Mouse (Mus musculus) thymus, adult 2 months (tissue): ENCODE results near the gene Iqsec2. TPM values are rescaled to one million over a fixed set of nuclear protein-coding genes. Genes with fewer than 3 reads are reported as not detected.
A peak's percentile ranks its signal among the peaks of the same experiment; 100 is the strongest.

Experiments
- DNase-seq: peaks from one replicate; pipeline ENCODE4 v3.0.0; 2021
- H3K27ac ChIP-seq: fragments of 200-500 bp; 2 replicates; pipeline ENCODE4 v1.5.1; 2012; ENCODE audit warnings: low read length, control low read depth; ENCODE audit not compliant: control insufficient read depth, insufficient read depth
- H3K27me3 ChIP-seq: fragments of 200-500 bp; 2 replicates; pipeline ENCODE4 v1.6.1; 2012; ENCODE audit warnings: mild to moderate bottlenecking, low read length, moderate library complexity, mixed read lengths; ENCODE audit not compliant: control insufficient read depth, insufficient read depth
- H3K36me3 ChIP-seq: fragments of 200-500 bp; 2 replicates; pipeline ENCODE4 v1.6.1; 2012; ENCODE audit warnings: mild to moderate bottlenecking, low read length, moderate library complexity; ENCODE audit not compliant: control insufficient read depth, insufficient read depth
- H3K4me1 ChIP-seq: fragments of 200-500 bp; replicated peaks from 2 replicates; pipeline ENCODE4 v1.6.1; 2012; ENCODE audit warnings: low read length; ENCODE audit not compliant: control insufficient read depth, insufficient read depth
- H3K4me3 ChIP-seq: fragments of 200-500 bp; 2 replicates; pipeline ENCODE4 v1.5.1; 2012; ENCODE audit warnings: mild to moderate bottlenecking, low read length, control low read depth, moderate library complexity; ENCODE audit not compliant: control insufficient read depth, insufficient read depth
- CTCF ChIP-seq: fragments of 200-500 bp; IDR thresholded peaks from 2 replicates; pipeline ENCODE4 v1.5.1; 2012; ENCODE audit warnings: mild to moderate bottlenecking, control low read depth, low read length, moderate library complexity, borderline replicate concordance; ENCODE audit not compliant: control insufficient read depth, poor library complexity, insufficient read depth; ENCODE audit errors: extremely low read depth
- POLR2A ChIP-seq: fragments of 200-500 bp; IDR thresholded peaks from 2 replicates; pipeline ENCODE4 v1.6.1; 2012; ENCODE audit warnings: mild to moderate bottlenecking, low read length, control low read depth, moderate library complexity; ENCODE audit not compliant: control insufficient read depth, poor library complexity, insufficient read depth; ENCODE audit errors: extremely low read depth
- WGBS: fragments of 180-500 bp; shearing (Covaris S2); methylation state at CpG from one replicate; pipeline ENCODE4 v1.1.7; 2018; 5-methylcytosine and 5-hydroxymethylcytosine counted together
- polyA plus RNA-seq: library from polyadenylated mRNA; depleted of rRNA; stranded (reverse); fragments of >200 nt; gene quantifications from 2 replicates; pipeline ENCODE4 v1.2.3, GENCODE M21; 2012

Gene Iqsec2
- polyA plus RNA-seq, 1 experiment: 9.7 TPM

- DNase-seq: no peak
- TF ChIP-seq POLR2A (no peak), CTCF (no peak)
- WGBS: 2% methylated on average over 37 of the region's 42 CpGs
Observed at GRCm38 (mm10) chrX:152144742-152145214, 710 bp downstream of the Iqsec2 start.

GRCm38 (mm10) chrX:152146150-152146549 lies 2.1 kb downstream of the Iqsec2 start:
- DNase-seq: no peak
- H3K4me1 ChIP-seq: peaks cover 8% of the 10 kb centered on the region; the same call in 1 of the 2 replicates
- H3K36me3 ChIP-seq: no peaks in the 10 kb centered on the region
- TF ChIP-seq CTCF (no peak), POLR2A (no peak)
- no peak overlapping the region for H3K4me3 ChIP-seq
- no peak overlapping the region for H3K27ac ChIP-seq
- WGBS: 42% methylated on average over 1 of the region's 1 CpGs
- no peaks in the 10 kb centered on the region; the same call in 1 of the 2 replicates for H3K27me3 ChIP-seq

More at GRCm38 (mm10) chrX:152144742-152145214, 710 bp downstream of the Iqsec2 start:
- Histone ChIP-seq H3K4me1 (peaks cover 8% of the 10 kb centered on the region; the same call in 1 of the 2 replicates), H3K27me3 (no peaks in the 10 kb centered on the region; the same call in 1 of the 2 replicates), H3K4me3 (peak overlapping the region; percentile 47), H3K27ac (no peak overlapping the region), H3K36me3 (no peaks in the 10 kb centered on the region)

- H3K4me3 ChIP-seq: no peak overlapping the region
- 81% methylated on average over 2 of the region's 2 CpGs for WGBS
- H3K27ac ChIP-seq: no peak overlapping the region
- DNase-seq: no peak
- H3K27me3 ChIP-seq: no peaks in the 10 kb centered on the region; the same call in 1 of the 2 replicates
- H3K4me1 ChIP-seq: peaks cover 8% of the 10 kb centered on the region; the same call in 1 of the 2 replicates
- no peaks in the 10 kb centered on the region for H3K36me3 ChIP-seq
- TF ChIP-seq CTCF (no peak), POLR2A (no peak)
Observed at GRCm38 (mm10) chrX:152146691-152147090, 2.6 kb downstream of the Iqsec2 start.

- WGBS: 42% methylated on average over 5 of the region's 5 CpGs
- Histone ChIP-seq H3K4me3 (no peak overlapping the region), H3K27me3 (no peaks in the 10 kb centered on the region; the same call in 1 of the 2 replicates), H3K4me1 (peaks cover 8% of the 10 kb centered on the region; the same call in 1 of the 2 replicates), H3K36me3 (no peaks in the 10 kb centered on the region), H3K27ac (no peak overlapping the region)
- TF ChIP-seq POLR2A (no peak), CTCF (peak; percentile 68; the same call in 1 of the 2 replicates)
- peak; percentile 53 for DNase-seq
Observed at GRCm38 (mm10) chrX:152147451-152148116, 3.5 kb downstream of the Iqsec2 start.

GRCm38 (mm10) chrX:152148706-152149105 lies 4.6 kb downstream of the Iqsec2 start:
- Histone ChIP-seq H3K27ac (no peak overlapping the region), H3K36me3 (no peaks in the 10 kb centered on the region), H3K27me3 (no peaks in the 10 kb centered on the region; the same call in 1 of the 2 replicates), H3K4me1 (peaks cover 8% of the 10 kb centered on the region; the same call in 1 of the 2 replicates), H3K4me3 (no peak overlapping the region)
- WGBS: 82% methylated on average over 5 of the region's 5 CpGs
- no peak for DNase-seq
- TF ChIP-seq CTCF (no peak), POLR2A (no peak)

- 12% methylated on average over 6 of the region's 6 CpGs for WGBS
Observed at GRCm38 (mm10) chrX:152151709-152152108, 7.6 kb downstream of the Iqsec2 start.

More at GRCm38 (mm10) chrX:152151709-152152108, 7.6 kb downstream of the Iqsec2 start:
- H3K4me3 ChIP-seq: no peak overlapping the region
- no peaks in the 10 kb centered on the region for H3K4me1 ChIP-seq
- DNase-seq: peak; percentile 45
- no peak overlapping the region for H3K27ac ChIP-seq
- H3K36me3 ChIP-seq: no peaks in the 10 kb centered on the region
- no peaks in the 10 kb centered on the region for H3K27me3 ChIP-seq
- no peak for TF ChIP-seq CTCF
- no peak for TF ChIP-seq POLR2A
